ENCODE assay signal across 19 mouse cellular contexts in the genomic region with DNA sequence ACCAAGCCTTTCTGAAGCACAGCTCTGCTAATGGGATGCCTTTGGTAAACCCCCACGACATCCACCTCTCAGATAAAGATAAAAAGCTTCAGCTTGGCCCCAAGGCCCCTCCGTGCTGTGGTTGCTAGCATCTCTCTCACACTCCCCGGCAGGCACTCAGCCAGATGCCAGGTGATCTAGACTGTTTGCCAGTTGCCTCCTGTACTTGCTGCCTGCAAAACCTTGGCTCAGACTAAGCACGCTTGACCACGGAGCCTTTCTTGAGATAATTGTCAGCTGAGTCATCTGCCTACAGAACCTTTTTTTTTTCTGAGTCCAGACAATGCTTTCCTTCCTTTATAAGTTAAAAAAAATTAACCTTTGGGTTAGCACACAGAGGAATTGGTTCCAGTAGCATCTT.
DNase-seq lines count a peak whose midpoint lies in the region; ATAC-seq lines count a peak whose summit lies in the region.
"Had no signal": no experiment of that assay in that cellular context is flagged by ENCODE, and none has a peak within 500 bp of the region (broad histone marks: within the 10 kb centered on the region; RNA-seq: fewer than 3 reads in every experiment).

No protein-coding gene starts in this region.

- no peak overlapping the region for H3K4me2 ChIP-seq in kidney, embryonic 14.5 days (replicated peaks; ENCODE audit: low read depth, low read length)
- H3K4me2 ChIP-seq: limb, embryonic 12.5 days; neural tube, embryonic 12.5 days had no signal

- 65% methylated on average over 5 of the region's 5 CpGs for WGBS in kidney, embryonic 14.5 days

- no peak overlapping the region for H3K9ac ChIP-seq in kidney, embryonic 14.5 days (ENCODE audit: low read depth, low read length)
- H3K9ac ChIP-seq: limb, embryonic 12.5 days; liver, embryonic 14.5 days; neural tube, embryonic 12.5 days had no signal

- ATAC-seq in kidney, embryonic 14.5 days (ENCODE audit: low FRiP score, low TSS enrichment) = no peak

- peak; percentile 4 for DNase-seq in kidney, adult 11 months
- DNase-seq in ovary, postnatal 36 days (ENCODE audit: low spot score) = peak; percentile 11
- no peak for DNase-seq in ovary, postnatal 14 days (ENCODE audit: low spot score)
- peak; percentile 79 to 91 for DNase-seq in cerebellum, postnatal 10 days
- no peak for DNase-seq in thymus, adult 18-20 months
- DNase-seq in gastrocnemius, adult 8-10 months (ENCODE audit: low spot score in 2 of 2) = no peak
- DNase-seq in frontal cortex, postnatal 36 days (ENCODE audit: low spot score in 2 of 2) = no peak
- DNase-seq: adrenal gland, postnatal 25 days; B cell, adult 2 months; gastrocnemius, postnatal 36 days; lung, postnatal 14 days; retina, postnatal 1 day; thymus, postnatal 14 days had no signal

- H3K27me3 ChIP-seq in kidney, embryonic 14.5 days (ENCODE audit: control insufficient read depth, insufficient read depth, low read length) = no peaks in the 10 kb centered on the region
- H3K27me3 ChIP-seq: neural tube, embryonic 12.5 days had no signal

- H3K9me3 ChIP-seq in kidney, embryonic 14.5 days (ENCODE audit: control insufficient read depth, low read length) = no peaks in the 10 kb centered on the region; the same call in 1 of the 2 replicates
- H3K9me3 ChIP-seq: limb, embryonic 12.5 days; neural tube, embryonic 12.5 days had no signal

- no peaks in the 10 kb centered on the region for H3K4me1 ChIP-seq in kidney, embryonic 14.5 days (ENCODE audit: control insufficient read depth, insufficient read depth, low read length)
- H3K4me1 ChIP-seq: limb, embryonic 12.5 days had no signal

- H3K36me3 ChIP-seq in kidney, embryonic 14.5 days (ENCODE audit: control insufficient read depth, insufficient read depth, low read length) = no peaks in the 10 kb centered on the region
- H3K36me3 ChIP-seq: limb, embryonic 12.5 days; neural tube, embryonic 12.5 days had no signal

- no peak overlapping the region for H3K27ac ChIP-seq in kidney, embryonic 14.5 days (ENCODE audit: low read depth, low read length)
- H3K27ac ChIP-seq: layer of hippocampus, adult 2 months; limb, embryonic 12.5 days; liver, embryonic 14.5 days; neural tube, embryonic 12.5 days had no signal

- no peak overlapping the region for H3K4me3 ChIP-seq in kidney, embryonic 14.5 days (ENCODE audit: low read length)
- H3K4me3 ChIP-seq: erythroblast, embryonic 14.5 days; layer of hippocampus, adult 2 months; limb, embryonic 12.5 days; neural tube, embryonic 12.5 days had no signal

Comparison
In these comparisons a context has a peak if more than half of its experiments do, and no peak if none do; other contexts are left out.
1. DNase-seq: peak in kidney, adult 11 months (single experiment), ovary, postnatal 36 days (single experiment) and cerebellum, postnatal 10 days (2 of 2); none in ovary, postnatal 14 days (single experiment), thymus, adult 18-20 months (0 of 2), gastrocnemius, adult 8-10 months (0 of 2) and frontal cortex, postnatal 36 days (0 of 2).